Mouse (Mus musculus) spleen, adult 2 months (tissue): Measurements from ENCODE around the gene Ttll11.

Experiments used
- CTCF ChIP-seq: fragments of 200-500 bp; IDR thresholded peaks from 2 replicates; pipeline ENCODE4 v1.5.1; 2011; ENCODE audit warnings: mild to moderate bottlenecking, inconsistent platforms; ENCODE audit not compliant: insufficient read depth, insufficient read length, insufficient replicate concordance; ENCODE audit errors: extremely low read depth
- POLR2A ChIP-seq: fragments of 200-500 bp; IDR thresholded peaks from 2 replicates; pipeline ENCODE4 v1.6.1; 2011; ENCODE audit warnings: low read depth, low read length, inconsistent platforms

- no peak for TF ChIP-seq CTCF
- TF ChIP-seq POLR2A, result no peak
These were observed 13.8 kb upstream of the Ttll11 start for GRCm38 (mm10) chr2:35993481-35993880.
